Mouse (Mus musculus): ENCODE data around the gene A730046J19Rik. TPM values are rescaled to one million over a fixed set of nuclear protein-coding genes. Genes with fewer than 3 reads are reported as not detected.

Gene A730046J19Rik
- not detected for polyA plus RNA-seq (2017; shearing (Covaris generic))

DNA sequence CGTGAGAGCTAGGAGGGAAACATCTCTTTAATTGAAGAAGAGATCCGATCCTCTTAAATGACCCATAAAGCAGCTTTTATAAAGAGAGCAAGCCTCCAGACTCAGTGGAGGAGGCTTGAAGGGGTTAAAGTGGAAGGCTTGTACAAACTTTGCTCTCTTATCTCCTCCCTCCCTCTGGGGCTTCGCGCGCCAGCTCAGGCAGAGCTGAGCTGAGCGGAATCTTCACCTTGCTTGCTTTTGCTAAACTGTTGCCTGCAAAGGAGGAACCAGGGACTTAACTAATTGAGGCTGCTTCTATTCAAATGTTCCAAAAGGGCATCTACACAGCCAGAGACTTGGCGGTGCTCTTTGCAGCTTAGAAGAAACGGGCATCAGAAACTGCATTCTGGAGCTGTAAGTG, at the start of gene A730046J19Rik:
Gene A730046J19Rik (plus strand): TSS at position 173 of the 400 bp plus-strand sequence.
- no peak for ATAC-seq

DNA sequence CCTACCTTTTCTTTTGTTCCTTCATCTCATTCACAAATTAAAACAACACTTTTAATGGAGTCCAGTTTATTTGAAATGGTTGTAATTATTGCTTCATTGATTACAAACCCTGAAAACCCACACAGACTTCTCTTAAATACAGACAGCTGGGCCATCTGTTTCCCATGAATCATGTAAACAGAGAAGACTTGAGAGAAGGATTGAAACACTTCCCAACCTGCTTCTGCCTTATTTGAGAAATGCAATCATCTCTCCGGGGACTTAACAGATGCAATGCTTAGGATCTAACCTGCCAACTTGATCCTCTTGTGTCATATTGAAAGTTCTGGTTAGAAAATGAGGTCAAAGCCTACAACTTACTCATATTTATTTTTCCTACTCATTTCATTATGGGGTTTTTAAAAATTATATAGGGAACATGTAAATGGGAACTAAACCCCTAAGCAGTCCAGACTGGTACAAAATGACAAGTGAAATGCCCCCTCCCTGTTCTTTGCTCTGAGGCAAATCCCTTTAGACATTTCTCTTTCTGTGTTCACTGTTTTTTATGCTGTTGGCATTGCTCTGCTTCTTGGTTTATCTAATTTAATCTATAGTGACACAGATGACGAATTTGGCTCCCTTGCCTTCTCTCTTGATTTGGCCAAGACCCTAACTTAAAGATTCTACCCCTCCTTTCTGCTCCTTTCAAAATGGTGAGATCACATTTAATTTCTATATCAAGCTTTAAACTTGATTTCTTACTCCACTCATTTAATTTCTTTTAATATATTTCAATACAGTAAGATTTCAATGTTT, 48.7 kb upstream of the A730046J19Rik start:
- no peak for ATAC-seq

DNA sequence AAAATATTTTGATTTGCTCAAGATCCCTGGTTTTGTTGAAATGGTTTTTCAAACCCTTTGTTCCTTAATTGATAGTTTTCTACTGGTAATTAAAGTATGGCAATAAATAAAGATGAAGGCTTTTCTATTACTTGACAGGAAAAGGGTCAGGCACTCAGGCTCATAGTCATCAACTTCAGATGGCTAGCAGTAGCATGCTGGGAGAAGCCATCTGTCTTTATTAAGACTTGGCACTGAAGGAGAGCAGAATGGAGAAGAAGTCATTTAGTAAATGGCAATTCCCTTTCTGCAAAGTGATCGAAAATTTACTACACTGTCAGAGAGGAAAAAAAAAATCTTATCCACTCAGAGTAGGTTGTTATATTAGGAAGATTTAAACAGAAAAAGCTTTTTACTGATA, 17.2 kb upstream of the A730046J19Rik start:
- ATAC-seq, result no peak

DNA sequence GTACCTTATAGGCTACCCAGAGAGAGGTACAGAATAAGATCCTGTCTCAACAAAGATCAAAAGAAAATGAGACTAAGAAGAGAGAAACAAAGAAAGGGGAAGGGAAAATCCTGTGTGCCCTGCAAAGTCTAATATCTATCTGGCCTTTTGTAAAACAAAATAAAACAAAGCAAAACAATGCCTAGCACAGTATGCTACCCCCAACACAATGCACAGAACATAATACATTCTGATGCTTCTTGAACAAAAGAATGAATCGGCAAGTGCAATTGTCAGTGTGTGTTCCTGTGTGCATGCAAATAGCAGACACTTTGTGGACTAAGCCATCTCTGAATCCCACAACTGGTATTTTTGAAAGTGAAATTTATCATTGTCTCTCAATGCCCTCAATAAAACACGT, 3.5 kb upstream of the A730046J19Rik start:
- no peak for ATAC-seq

DNA sequence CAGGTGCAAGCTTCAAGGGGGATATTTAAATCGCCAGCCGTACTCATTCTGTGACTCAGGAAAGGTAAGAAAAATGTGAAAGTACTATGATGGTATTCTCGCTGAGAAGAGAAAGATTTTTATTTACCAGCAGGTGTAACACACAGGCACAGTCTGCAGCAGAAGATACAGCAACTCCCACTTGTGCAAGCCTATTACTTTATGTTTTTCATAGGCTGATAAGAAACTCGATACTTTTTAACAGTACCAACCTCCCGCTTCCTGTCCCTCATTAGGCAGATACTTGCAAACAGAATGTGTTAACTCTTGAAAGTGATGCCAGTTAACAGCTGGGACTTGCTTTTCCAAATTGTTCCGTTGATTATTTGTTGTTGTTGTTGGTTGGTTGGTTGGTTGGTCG, 616 bp downstream of the A730046J19Rik start:
- ATAC-seq, result no peak

DNA sequence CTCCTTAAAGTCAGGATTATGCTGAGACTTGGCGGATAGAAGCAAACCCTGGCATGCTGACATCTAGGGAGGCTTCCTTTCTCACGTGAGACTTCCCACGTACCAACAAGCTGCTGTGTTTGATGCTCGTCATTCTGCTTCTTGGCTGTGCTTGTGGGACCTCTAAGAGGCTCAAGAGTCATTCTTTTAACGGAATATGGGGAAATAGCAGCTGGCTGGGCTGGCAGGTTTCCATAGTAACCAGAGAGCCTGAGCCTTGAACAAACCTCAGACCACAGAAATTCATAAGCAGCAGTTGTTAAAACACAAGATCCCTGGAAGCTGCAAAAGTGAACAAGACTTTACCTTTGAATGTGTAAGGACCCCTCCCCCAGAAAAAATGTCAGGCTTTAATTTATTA, 9.4 kb downstream of the A730046J19Rik start:
- no peak for ATAC-seq

Other genes with a start within 250 kb of the A730046J19Rik start
- not detected for gene Dcx, start 220.4 kb upstream of the A730046J19Rik start, polyA plus RNA-seq (2017; shearing (Covaris generic))
- 1 to 10 TPM; 7.2 to 8.4 TPM for gene Alg13, start 164.1 kb downstream of the A730046J19Rik start, polyA plus RNA-seq (2017; shearing (Covaris generic))

Measured in activated CD4-positive, CD25-positive, alpha-beta regulatory T cell, adult 4 months (primary cell).